Mouse (Mus musculus): Measurements from ENCODE around the gene Rarb. TPM values are rescaled to one million over a fixed set of nuclear protein-coding genes. Genes with fewer than 3 reads are reported as not detected.

The Rarb gene
- polyA plus RNA-seq, 1 experiment, result not detected

DNA sequence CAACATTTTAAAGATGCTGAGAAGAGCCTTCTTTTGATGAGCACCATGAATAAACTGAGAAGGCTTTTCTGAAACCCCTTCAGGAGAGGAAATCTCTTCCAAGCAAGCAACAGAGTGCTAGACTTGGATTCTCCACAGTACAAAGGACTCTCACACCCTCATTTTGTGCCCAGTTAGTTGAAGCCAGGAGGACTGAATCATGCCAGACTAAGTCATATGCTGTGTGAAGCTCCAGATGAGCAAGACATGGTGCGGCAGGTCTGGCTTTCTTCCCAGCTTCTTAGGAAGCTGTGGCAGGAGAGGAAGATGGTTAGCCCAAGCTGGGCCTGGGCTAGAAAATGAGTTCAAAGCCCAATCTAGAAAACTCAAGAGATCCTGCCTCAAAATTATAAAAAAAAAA is 267.1 kb downstream of the Rarb start:
- TF ChIP-seq FLI1 (IDR thresholded peaks at IDR 0.05; ENCODE audit: low read length), result no peak
- no peak for TF ChIP-seq GATA1 (IDR thresholded peaks at IDR 0.05; ENCODE audit: borderline replicate concordance, low read length)
- H3K4me3 ChIP-seq (replicated peaks), result no peak overlapping the region
- H3K9me3 ChIP-seq, result no peaks in the 10 kb centered on the region
- H3K27me3 ChIP-seq (replicated peaks), result peaks cover 4% of the 10 kb centered on the region
- H3K4me1 ChIP-seq, result peaks cover 41% of the 10 kb centered on the region
- H3K36me3 ChIP-seq (replicated peaks; ENCODE audit: low read length), result no peaks in the 10 kb centered on the region

DNA sequence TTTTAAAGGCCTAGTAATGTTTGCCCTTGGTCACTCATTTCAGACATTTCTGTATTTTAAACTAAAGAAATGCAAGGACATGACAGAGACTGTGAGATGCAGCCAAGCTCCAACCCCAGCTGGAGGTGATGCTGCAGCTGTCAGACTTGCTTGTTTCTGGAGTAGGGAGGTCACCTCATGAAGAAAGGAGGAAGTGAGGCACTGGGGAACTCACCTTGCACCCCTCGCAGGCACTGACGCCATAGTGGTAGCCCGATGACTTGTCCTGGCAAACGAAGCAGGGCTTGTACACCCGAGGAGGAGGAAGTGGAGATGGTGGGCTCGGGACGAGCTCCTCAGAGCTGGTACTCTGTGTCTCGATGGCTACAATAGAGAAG is 270.8 kb downstream of the Rarb start:
- H3K36me3 ChIP-seq (replicated peaks; ENCODE audit: low read length), result no peaks in the 10 kb centered on the region
- peaks cover 44% of the 10 kb centered on the region for H3K4me1 ChIP-seq
- no peak overlapping the region for H3K4me3 ChIP-seq (replicated peaks)
- H3K27me3 ChIP-seq (replicated peaks), result peaks cover 2% of the 10 kb centered on the region
- TF ChIP-seq FLI1 (IDR thresholded peaks at IDR 0.05; ENCODE audit: low read length) (no peak), GATA1 (IDR thresholded peaks at IDR 0.05; ENCODE audit: borderline replicate concordance, low read length) (no peak)
- H3K9me3 ChIP-seq, result no peaks in the 10 kb centered on the region

DNA sequence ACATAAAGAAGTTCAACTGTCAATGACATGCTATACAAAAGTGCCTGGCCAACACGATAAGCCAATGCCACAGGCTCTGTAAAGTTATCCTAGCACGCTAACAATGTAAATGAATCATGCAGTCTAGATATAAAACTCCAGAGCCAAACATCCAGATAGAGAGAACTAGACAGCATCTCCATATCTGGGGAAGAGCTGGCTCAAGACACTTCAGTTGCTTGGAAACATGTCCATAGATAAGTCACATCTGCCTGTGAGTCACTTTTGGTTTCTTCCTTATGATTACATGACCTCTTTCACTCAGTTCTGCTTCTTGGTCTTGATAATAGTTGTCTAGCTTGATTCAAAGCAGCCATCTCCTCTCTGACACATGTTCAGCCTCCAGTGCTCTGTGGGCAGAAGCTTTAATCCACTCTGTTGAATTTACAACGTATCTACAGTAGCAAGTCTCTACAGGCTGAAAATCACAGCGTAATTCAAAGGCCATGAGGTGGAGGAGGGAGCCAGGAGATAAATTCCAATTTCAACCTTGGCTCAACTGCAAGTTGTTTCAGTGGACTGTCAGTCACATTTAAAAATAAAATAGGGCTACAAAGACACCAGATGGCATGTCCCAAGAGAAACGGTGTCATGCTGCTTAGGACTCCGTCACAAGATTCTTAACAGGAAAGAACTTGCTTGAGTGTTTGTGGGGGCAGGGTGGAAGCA is 271.3 kb downstream of the Rarb start:
- Histone ChIP-seq H3K27me3 (replicated peaks) (no peaks in the 10 kb centered on the region), H3K4me1 (peaks cover 39% of the 10 kb centered on the region), H3K36me3 (replicated peaks; ENCODE audit: low read length) (no peaks in the 10 kb centered on the region), H3K9me3 (no peaks in the 10 kb centered on the region), H3K4me3 (replicated peaks) (no peak overlapping the region)
- TF ChIP-seq FLI1 (IDR thresholded peaks at IDR 0.05; ENCODE audit: low read length) (no peak), GATA1 (IDR thresholded peaks at IDR 0.05; ENCODE audit: borderline replicate concordance, low read length) (no peak)

DNA sequence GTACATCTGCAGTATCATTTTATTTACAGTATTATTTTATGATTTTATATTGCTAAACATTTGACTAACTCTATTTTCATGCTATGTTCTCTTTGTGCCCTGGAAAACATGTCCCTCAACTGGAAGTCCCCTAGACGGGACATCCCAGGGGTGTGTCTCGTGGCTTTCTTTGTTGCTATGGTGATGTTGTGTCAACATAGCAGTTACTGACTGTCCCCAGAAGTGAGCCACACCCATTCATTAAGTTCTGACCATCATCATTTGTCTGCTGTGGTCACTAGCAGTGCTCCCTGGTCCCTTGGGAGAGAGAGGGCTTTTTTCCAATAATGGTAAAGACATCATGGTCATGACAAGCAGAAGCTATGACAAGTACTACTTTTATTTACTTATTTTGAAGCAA is 274.0 kb downstream of the Rarb start:
- Histone ChIP-seq H3K4me1 (peaks cover 27% of the 10 kb centered on the region), H3K9me3 (no peaks in the 10 kb centered on the region), H3K27me3 (replicated peaks) (no peaks in the 10 kb centered on the region), H3K4me3 (replicated peaks) (no peak overlapping the region), H3K36me3 (replicated peaks; ENCODE audit: low read length) (no peaks in the 10 kb centered on the region)
- TF ChIP-seq GATA1 (IDR thresholded peaks at IDR 0.05; ENCODE audit: borderline replicate concordance, low read length) (no peak), FLI1 (IDR thresholded peaks at IDR 0.05; ENCODE audit: low read length) (no peak)

DNA sequence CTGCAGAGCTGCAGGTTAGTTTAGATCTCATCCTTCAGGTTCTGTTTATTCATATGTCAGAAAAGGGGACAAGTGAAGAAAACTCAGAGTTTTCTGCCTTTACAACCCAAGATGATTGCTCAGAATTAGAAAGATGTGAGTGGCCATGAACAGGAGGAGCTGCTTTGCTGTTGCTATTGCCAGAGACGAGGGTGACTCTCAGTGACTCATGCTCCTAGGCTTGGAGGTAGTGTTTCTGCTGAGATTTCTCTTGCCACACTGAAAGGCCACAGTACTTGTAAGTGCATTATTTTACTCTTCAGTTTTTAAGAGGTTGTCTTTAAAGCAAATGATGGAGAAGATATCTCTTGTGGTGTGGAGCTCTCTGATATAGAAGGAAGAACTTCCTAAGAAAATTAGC is 277.3 kb downstream of the Rarb start:
- H3K4me3 ChIP-seq (replicated peaks), result no peak overlapping the region
- H3K36me3 ChIP-seq (replicated peaks; ENCODE audit: low read length), result no peaks in the 10 kb centered on the region
- peaks cover 13% of the 10 kb centered on the region for H3K4me1 ChIP-seq
- H3K27me3 ChIP-seq (replicated peaks), result no peaks in the 10 kb centered on the region
- no peaks in the 10 kb centered on the region for H3K9me3 ChIP-seq
- TF ChIP-seq GATA1 (IDR thresholded peaks at IDR 0.05; ENCODE audit: borderline replicate concordance, low read length) (no peak), FLI1 (IDR thresholded peaks at IDR 0.05; ENCODE audit: low read length) (no peak)

DNA sequence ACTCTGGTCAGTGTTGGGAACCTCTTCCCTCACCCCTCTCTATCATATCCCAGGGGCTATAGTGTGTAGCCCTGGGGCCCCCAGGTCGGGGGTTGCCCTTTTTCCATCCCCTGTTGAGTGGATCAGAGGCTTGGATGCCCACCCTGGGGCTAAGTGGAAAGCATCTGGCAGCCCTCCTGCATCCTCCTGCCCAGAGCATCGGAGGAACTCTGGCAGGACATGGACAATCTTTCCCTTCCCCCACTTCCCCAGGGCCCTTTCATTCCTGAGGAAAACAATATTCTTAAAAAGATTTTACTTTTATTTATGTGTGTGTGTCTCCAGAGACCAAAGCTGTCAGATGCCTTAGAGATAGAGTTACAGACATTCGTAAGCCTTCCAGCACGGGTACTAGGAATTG is 281.5 kb downstream of the Rarb start:
- no peaks in the 10 kb centered on the region for H3K9me3 ChIP-seq
- no peaks in the 10 kb centered on the region for H3K27me3 ChIP-seq (replicated peaks)
- no peak overlapping the region for H3K4me3 ChIP-seq (replicated peaks)
- no peaks in the 10 kb centered on the region for H3K4me1 ChIP-seq
- TF ChIP-seq FLI1 (IDR thresholded peaks at IDR 0.05; ENCODE audit: low read length) (no peak), GATA1 (IDR thresholded peaks at IDR 0.05; ENCODE audit: borderline replicate concordance, low read length) (no peak)
- no peaks in the 10 kb centered on the region for H3K36me3 ChIP-seq (replicated peaks; ENCODE audit: low read length)

DNA sequence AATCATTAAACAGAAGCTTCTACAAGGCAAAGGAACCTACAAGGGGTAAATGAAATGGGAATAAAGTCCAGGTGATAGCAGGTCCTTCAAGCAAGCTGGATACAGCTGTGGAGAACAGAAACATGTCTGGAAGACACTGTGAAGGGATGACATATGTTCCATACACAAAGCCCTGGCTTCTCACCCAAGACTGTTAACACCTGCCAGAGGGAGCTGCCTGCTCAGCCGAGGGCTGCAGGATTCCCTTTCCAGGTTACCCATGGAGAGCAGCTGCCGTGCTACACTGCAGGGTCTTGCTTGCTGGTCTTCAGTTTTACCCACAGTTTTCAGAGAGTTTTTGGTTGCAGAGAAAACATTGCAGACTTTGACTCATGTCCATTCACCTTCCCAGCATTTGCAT is 290.3 kb downstream of the Rarb start:
- Histone ChIP-seq H3K4me3 (replicated peaks) (no peak overlapping the region), H3K4me1 (peaks cover 7% of the 10 kb centered on the region), H3K36me3 (replicated peaks; ENCODE audit: low read length) (no peaks in the 10 kb centered on the region), H3K27me3 (replicated peaks) (no peaks in the 10 kb centered on the region), H3K9me3 (0 out of 2 replicates have a peak, but pooled peaks cover 6% of the 10 kb centered on the region)
- no peak for TF ChIP-seq FLI1 (IDR thresholded peaks at IDR 0.05; ENCODE audit: low read length)

DNA sequence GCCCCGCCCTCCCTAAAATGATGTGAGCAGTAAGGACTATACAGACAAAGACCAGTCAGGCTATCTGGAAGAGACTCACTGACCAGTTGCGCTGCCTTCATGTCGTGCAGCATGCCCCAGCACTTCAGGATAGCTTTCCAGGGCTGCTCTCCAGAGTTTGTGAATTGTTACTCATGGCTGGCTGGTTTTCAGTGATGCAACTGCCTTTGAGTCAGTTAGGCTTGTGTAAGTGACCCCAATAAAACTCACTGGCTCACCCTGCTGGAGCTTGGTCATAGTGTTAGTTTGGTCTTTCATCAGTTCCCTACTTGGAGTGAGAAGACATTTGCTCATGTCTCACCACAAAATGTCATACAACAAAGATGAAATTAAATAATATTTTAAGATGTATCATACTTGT is 292.8 kb downstream of the Rarb start:
- Histone ChIP-seq H3K4me3 (replicated peaks) (no peak overlapping the region), H3K4me1 (peaks cover 7% of the 10 kb centered on the region), H3K27me3 (replicated peaks) (peaks cover 1% of the 10 kb centered on the region), H3K9me3 (0 out of 2 replicates have a peak, but pooled peaks cover 6% of the 10 kb centered on the region), H3K36me3 (replicated peaks; ENCODE audit: low read length) (no peaks in the 10 kb centered on the region)
- no peak for TF ChIP-seq FLI1 (IDR thresholded peaks at IDR 0.05; ENCODE audit: low read length)
- no peak for TF ChIP-seq GATA1 (IDR thresholded peaks at IDR 0.05; ENCODE audit: borderline replicate concordance, low read length)

DNA sequence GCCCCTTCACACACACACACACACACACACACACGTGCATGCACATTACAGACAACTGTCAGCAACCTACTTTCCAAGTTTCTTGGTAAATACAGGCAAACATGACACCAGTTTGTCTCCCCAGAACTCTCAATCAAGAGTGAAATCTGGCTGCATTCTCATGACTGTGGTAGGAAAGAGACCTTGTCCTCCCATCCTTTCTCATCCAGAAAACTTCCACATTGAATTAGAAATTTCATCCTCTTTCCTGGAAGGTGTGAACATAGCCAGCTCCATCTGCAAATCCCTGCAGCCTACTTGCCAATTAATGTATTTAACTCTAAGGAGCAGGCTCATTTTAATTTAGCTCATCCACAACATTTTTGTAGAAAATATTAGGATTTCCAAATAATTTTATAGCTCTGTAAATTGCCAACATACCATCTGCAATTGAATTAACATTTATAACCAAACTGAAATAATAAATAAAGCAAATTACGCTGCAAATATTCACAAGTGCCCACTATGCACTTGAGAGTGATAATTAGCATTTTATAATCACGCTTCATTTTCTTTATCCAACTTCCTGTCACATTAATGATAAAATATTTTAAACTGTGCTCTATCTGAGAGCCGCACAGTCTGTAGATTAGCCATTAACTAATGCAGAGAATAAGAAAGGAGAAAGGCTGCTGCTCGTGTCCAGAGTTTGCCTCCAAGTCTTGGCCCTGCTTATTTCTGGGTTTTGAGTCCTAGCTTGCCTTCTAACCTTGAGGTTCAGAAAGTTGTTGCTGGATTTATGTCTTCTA is 293.6 kb downstream of the Rarb start:
- TF ChIP-seq FLI1 (IDR thresholded peaks at IDR 0.05; ENCODE audit: low read length), result no peak
- no peak for TF ChIP-seq GATA1 (IDR thresholded peaks at IDR 0.05; ENCODE audit: borderline replicate concordance, low read length)
- Histone ChIP-seq H3K4me3 (replicated peaks) (no peak overlapping the region), H3K27me3 (replicated peaks) (peaks cover 1% of the 10 kb centered on the region), H3K36me3 (replicated peaks; ENCODE audit: low read length) (no peaks in the 10 kb centered on the region), H3K9me3 (0 out of 2 replicates have a peak, but pooled peaks cover 6% of the 10 kb centered on the region), H3K4me1 (no peaks in the 10 kb centered on the region; the same call in 1 of the 2 replicates)

DNA sequence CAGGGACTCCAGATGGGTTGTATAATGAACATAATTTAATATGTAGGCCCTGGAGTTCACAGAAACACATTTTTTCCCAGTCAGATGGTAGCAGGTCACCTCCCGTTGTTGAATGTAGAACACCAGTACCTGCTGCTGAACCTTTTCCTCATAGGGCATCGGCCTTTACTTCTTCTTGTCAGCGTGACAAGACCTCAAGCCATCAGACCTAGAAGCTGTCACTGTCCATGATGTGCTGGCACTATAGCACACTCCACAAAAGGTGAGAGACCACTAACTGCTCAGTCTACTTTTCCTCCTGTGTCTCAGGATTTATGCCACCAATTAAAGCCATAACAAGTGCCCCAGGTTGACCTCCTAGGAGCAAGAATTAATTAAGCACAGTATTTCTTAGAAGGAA is 296.1 kb downstream of the Rarb start:
- Histone ChIP-seq H3K27me3 (replicated peaks) (peaks cover 1% of the 10 kb centered on the region), H3K4me3 (replicated peaks) (no peak overlapping the region), H3K9me3 (0 out of 2 replicates have a peak, but pooled peaks cover 6% of the 10 kb centered on the region), H3K36me3 (replicated peaks; ENCODE audit: low read length) (no peaks in the 10 kb centered on the region), H3K4me1 (peaks cover 13% of the 10 kb centered on the region)
- TF ChIP-seq FLI1 (IDR thresholded peaks at IDR 0.05; ENCODE audit: low read length) (no peak), GATA1 (IDR thresholded peaks at IDR 0.05; ENCODE audit: borderline replicate concordance, low read length) (no peak)
